17 mouse cellular contexts compared by ENCODE assay signal in genomic region chr4:34302504-34303108, GRCm38 (mm10).
DNase-seq lines count a peak whose midpoint lies in the region; ATAC-seq and TF ChIP-seq lines count a peak whose summit lies in the region.
"Had no signal": no experiment of that assay in that cellular context is flagged by ENCODE, and none has a peak within 500 bp of the region (broad histone marks: within the 10 kb centered on the region; RNA-seq: fewer than 3 reads in every experiment).

No protein-coding gene starts in this region.

- no peaks in the 10 kb centered on the region for H3K36me3 ChIP-seq in limb, embryonic 13.5 days
- no peaks in the 10 kb centered on the region for H3K36me3 ChIP-seq in limb, embryonic 10.5 days
- no peaks in the 10 kb centered on the region for H3K36me3 ChIP-seq in limb, embryonic 14.5 days (ENCODE audit: control insufficient read depth, insufficient read depth, low read length)
- H3K36me3 ChIP-seq: forebrain, embryonic 15.5 days; G1E; heart, embryonic 12.5 days; hindbrain, embryonic 15.5 days had no signal

- DNase-seq in limb, embryonic 10.5 days (ENCODE audit: low spot score), result no peak
- DNase-seq in MN1 (ENCODE audit: low spot score), result peak; percentile 17
- DNase-seq in limb, embryonic 14.5 days (ENCODE audit: low spot score), result peak; percentile 56
- DNase-seq in cerebellum, adult 2 months, result no peak
- DNase-seq in urinary bladder, postnatal 36 days (ENCODE audit: low spot score in 2 of 2), result no peak
- DNase-seq: adrenal gland, postnatal 10 days; B cell, adult 2 months; cerebellum, adult 11 months; cerebellum, adult 9-10 months; cerebellum, postnatal 25 days; gastrocnemius, postnatal 14 days had no signal

- TF ChIP-seq POLR2A in limb, embryonic 14.5 days (IDR thresholded peaks at IDR 0.05; ENCODE audit: borderline replicate concordance, extremely low read depth, insufficient read depth, insufficient read length), result no peak
- no peak for TF ChIP-seq POLR2A in cerebellum, adult 2 months (IDR thresholded peaks at IDR 0.05; ENCODE audit: borderline replicate concordance, insufficient read depth, low read length)

- 0 out of 2 replicates have a peak, but pooled peaks cover 7% of the 10 kb centered on the region for H3K4me1 ChIP-seq in limb, embryonic 13.5 days
- peaks cover 8% of the 10 kb centered on the region; the same call in 1 of the 2 replicates for H3K4me1 ChIP-seq in limb, embryonic 10.5 days
- 0 out of 2 replicates have a peak, but pooled peaks cover 2% of the 10 kb centered on the region for H3K4me1 ChIP-seq in limb, embryonic 14.5 days (ENCODE audit: control insufficient read depth, insufficient read depth, low read length)
- no peaks in the 10 kb centered on the region for H3K4me1 ChIP-seq in cerebellum, adult 2 months (ENCODE audit: control insufficient read depth, insufficient read depth, low read length)
- H3K4me1 ChIP-seq: forebrain, embryonic 15.5 days; heart, embryonic 12.5 days; hindbrain, embryonic 15.5 days had no signal

- H3K27me3 ChIP-seq in limb, embryonic 13.5 days, result no peaks in the 10 kb centered on the region
- H3K27me3 ChIP-seq in limb, embryonic 10.5 days (ENCODE audit: low read depth, poor library complexity, severe bottlenecking), result no peaks in the 10 kb centered on the region
- no peaks in the 10 kb centered on the region for H3K27me3 ChIP-seq in limb, embryonic 14.5 days (ENCODE audit: control insufficient read depth, insufficient read depth, low read length)
- H3K27me3 ChIP-seq in cerebellum, adult 2 months (ENCODE audit: control insufficient read depth, insufficient read depth, low read length), result no peaks in the 10 kb centered on the region
- H3K27me3 ChIP-seq: forebrain, embryonic 15.5 days; heart, embryonic 12.5 days; hindbrain, embryonic 15.5 days had no signal

- WGBS in limb, embryonic 13.5 days, result 14% methylated on average over 4 of the region's 4 CpGs
- 33% methylated on average over 4 of the region's 4 CpGs for WGBS in limb, embryonic 10.5 days
- 18% methylated on average over 4 of the region's 4 CpGs for WGBS in limb, embryonic 14.5 days
- 54% methylated on average over 4 of the region's 4 CpGs for WGBS in cerebellum, adult 2 months

- no peak overlapping the region for H3K4me3 ChIP-seq in limb, embryonic 13.5 days
- no peak overlapping the region for H3K4me3 ChIP-seq in limb, embryonic 10.5 days
- H3K4me3 ChIP-seq in limb, embryonic 14.5 days (replicated peaks; ENCODE audit: low read length), result no peak overlapping the region
- H3K4me3 ChIP-seq in cerebellum, adult 2 months (replicated peaks; ENCODE audit: insufficient read depth, low read depth, low read length), result no peak overlapping the region
- H3K4me3 ChIP-seq: forebrain, embryonic 15.5 days; heart, embryonic 12.5 days; hindbrain, embryonic 15.5 days had no signal

- H3K27ac ChIP-seq in limb, embryonic 13.5 days, result no peak overlapping the region
- H3K27ac ChIP-seq in limb, embryonic 10.5 days, result no peak overlapping the region
- H3K27ac ChIP-seq in limb, embryonic 14.5 days (replicated peaks; ENCODE audit: low read depth, low read length), result no peak overlapping the region
- H3K27ac ChIP-seq in cerebellum, adult 2 months (ENCODE audit: insufficient read depth, low read length), result no peak overlapping the region
- H3K27ac ChIP-seq: forebrain, embryonic 15.5 days; hindbrain, embryonic 15.5 days had no signal

- no peaks in the 10 kb centered on the region for H3K9me3 ChIP-seq in limb, embryonic 13.5 days
- no peaks in the 10 kb centered on the region for H3K9me3 ChIP-seq in limb, embryonic 10.5 days (replicated peaks)
- no peaks in the 10 kb centered on the region for H3K9me3 ChIP-seq in limb, embryonic 14.5 days (ENCODE audit: control insufficient read depth, low read length)
- H3K9me3 ChIP-seq: forebrain, embryonic 15.5 days; G1E; heart, embryonic 12.5 days; hindbrain, embryonic 15.5 days had no signal

- ATAC-seq in limb, embryonic 13.5 days (ENCODE audit: low FRiP score, low read depth), result peak; percentile 64; the same call in 1 of the 2 replicates
- ATAC-seq in limb, embryonic 14.5 days (ENCODE audit: low FRiP score, low read depth), result 0 out of 2 replicates have a peak, but pooled peaks have one; percentile 57
- ATAC-seq: CD4-positive, CD25-positive, alpha-beta regulatory T cell, adult 4 months; forebrain, embryonic 15.5 days had no signal

- H3K9ac ChIP-seq in limb, embryonic 13.5 days, result no peak overlapping the region
- no peak overlapping the region for H3K9ac ChIP-seq in limb, embryonic 14.5 days (ENCODE audit: low read depth, low read length, severe bottlenecking)
- H3K9ac ChIP-seq: forebrain, embryonic 15.5 days; heart, embryonic 12.5 days; hindbrain, embryonic 15.5 days had no signal

- no peak overlapping the region for H3K4me2 ChIP-seq in limb, embryonic 13.5 days (replicated peaks)
- H3K4me2 ChIP-seq in limb, embryonic 14.5 days (replicated peaks; ENCODE audit: low read depth, low read length, severe bottlenecking), result no peak overlapping the region
- H3K4me2 ChIP-seq: forebrain, embryonic 15.5 days; heart, embryonic 12.5 days; hindbrain, embryonic 15.5 days had no signal

- no peak for TF ChIP-seq CTCF in cerebellum, adult 2 months (IDR thresholded peaks at IDR 0.05; ENCODE audit: borderline replicate concordance, insufficient read depth, low read depth, low read length)

Comparison
In these comparisons a context has a peak if more than half of its experiments do, and no peak if none do; other contexts are left out.
1. DNase-seq: peak in MN1 (single experiment) and limb, embryonic 14.5 days (single experiment); none in limb, embryonic 10.5 days (single experiment), cerebellum, adult 2 months (0 of 2) and urinary bladder, postnatal 36 days (0 of 2).